Mouse (Mus musculus) heart, adult 2 months (tissue): ENCODE data around the gene Rab19. TPM values are rescaled to one million over a fixed set of nuclear protein-coding genes. Genes with fewer than 3 reads are reported as not detected.
"Not testable (repeated sequence)": the region's sequence is repeated elsewhere in the genome, so short reads cannot be mapped to it uniquely, and the experiment has no call there.

Experiments
- DNase-seq, 2 experiments: peaks; one replicate each; pipeline ENCODE4 v3.0.0; 2021
- H3K27ac ChIP-seq: fragments of 200-600 bp; 2 replicates; pipeline ENCODE4 v1.8.1; 2022
- H3K27me3 ChIP-seq: fragments of 200-500 bp; 2 replicates; pipeline ENCODE4 v1.6.1; 2012; ENCODE audit warnings: mild to moderate bottlenecking, low read length, inconsistent platforms, mixed read lengths; ENCODE audit not compliant: control insufficient read depth, insufficient read depth
- H3K36me3 ChIP-seq: fragments of 200-500 bp; 2 replicates; pipeline ENCODE4 v1.6.1; 2012; ENCODE audit warnings: low read length, inconsistent platforms; ENCODE audit not compliant: control insufficient read depth, insufficient read depth
- H3K4me1 ChIP-seq: fragments of 200-500 bp; 2 replicates; pipeline ENCODE4 v1.6.1; 2011; ENCODE audit warnings: low read length; ENCODE audit not compliant: control insufficient read depth, insufficient read depth
- H3K4me3 ChIP-seq: fragments of 200-600 bp; 2 replicates; pipeline ENCODE4 v1.8.1; 2022
- H3K79me2 ChIP-seq: fragments of 200-500 bp; replicated peaks from 2 replicates; pipeline ENCODE4 v1.6.1; 2012; ENCODE audit warnings: mild to moderate bottlenecking, inconsistent platforms, low read length, moderate library complexity, mixed read lengths; ENCODE audit not compliant: control insufficient read depth, insufficient read depth
- H3K9ac ChIP-seq: fragments of 200-500 bp; 2 replicates; pipeline ENCODE4 v1.6.1; 2012; ENCODE audit warnings: low read depth, mild to moderate bottlenecking, control low read depth, inconsistent platforms, low read length, mixed read lengths
- CTCF ChIP-seq: fragments of 200-600 bp; IDR thresholded peaks from 2 replicates; pipeline ENCODE4 v1.8.1; 2022; ENCODE audit warnings: antibody characterized with exemption, mild to moderate bottlenecking, moderate library complexity
- EP300 ChIP-seq: fragments of 200-500 bp; IDR thresholded peaks from 2 replicates; pipeline ENCODE4 v1.6.1; 2011; ENCODE audit warnings: low read depth, low read length, control low read depth; ENCODE audit not compliant: insufficient read depth
- POLR2A ChIP-seq: fragments of 200-500 bp; IDR thresholded peaks from 2 replicates; pipeline ENCODE4 v1.6.1; 2011; ENCODE audit warnings: mild to moderate bottlenecking, low read depth, low read length, control low read depth; ENCODE audit not compliant: insufficient read depth
- WGBS: fragments of 180-500 bp; shearing (Covaris S2); methylation state at CpG from one replicate; pipeline ENCODE4 v1.1.7; 2018; 5-methylcytosine and 5-hydroxymethylcytosine counted together
- intact Hi-C: fragments of 180-260 bp; cut with DNase I; formaldehyde crosslinking; loops from one replicate; pipeline ENCODE4 v1.15.1; 2025
- polyA plus RNA-seq: library from polyadenylated mRNA; depleted of rRNA; stranded (reverse); fragments of >200 nt; gene quantifications from 2 replicates; pipeline ENCODE4 v1.2.3, GENCODE M21; 2012
- total RNA-seq, 2 experiments: library from RNA; stranded (reverse); gene quantifications; 2 replicates each; pipeline ENCODE4 v1.2.3; 2021

Gene Rab19
- total and polyA plus RNA-seq, 3 experiments, result 0.14 to 0.61 (median 0.50) TPM

- no peaks in the 10 kb centered on the region for H3K36me3 ChIP-seq
- H3K9ac ChIP-seq, result no peak overlapping the region
- H3K4me1 ChIP-seq, result no peaks in the 10 kb centered on the region
- intact Hi-C loops, result no loop called here
- DNase-seq, result no peak
- H3K79me2 ChIP-seq, result no peaks in the 10 kb centered on the region
- no peak for TF ChIP-seq CTCF
- TF ChIP-seq EP300, result no peak
- TF ChIP-seq POLR2A, result no peak
- no peak overlapping the region for H3K4me3 ChIP-seq
- WGBS, result 68% methylated on average over 11 of the region's 11 CpGs
- H3K27me3 ChIP-seq, result no peaks in the 10 kb centered on the region
- H3K27ac ChIP-seq, result no peak overlapping the region
These were observed 49.7 kb downstream of the Rab19 start for GRCm38 (mm10) chr6:39430722-39431121.

- no peaks in the 10 kb centered on the region for H3K4me1 ChIP-seq
- no peak overlapping the region for H3K4me3 ChIP-seq
- DNase-seq, result no peak
- no peak overlapping the region for H3K27ac ChIP-seq
- no peaks in the 10 kb centered on the region for H3K79me2 ChIP-seq
- no peak for TF ChIP-seq CTCF
- TF ChIP-seq POLR2A, result no peak
- TF ChIP-seq EP300, result no peak
- WGBS, result 75% methylated on average over 4 of the region's 4 CpGs
- H3K9ac ChIP-seq, result no peak overlapping the region
- no peaks in the 10 kb centered on the region for H3K27me3 ChIP-seq
- intact Hi-C loops, result no loop called here
- no peaks in the 10 kb centered on the region for H3K36me3 ChIP-seq
These were observed 52.2 kb downstream of the Rab19 start for GRCm38 (mm10) chr6:39433174-39433573.

- H3K36me3 ChIP-seq, result no peaks in the 10 kb centered on the region
- intact Hi-C loops, result no loop called here
- DNase-seq, result no peak
- no peaks in the 10 kb centered on the region for H3K79me2 ChIP-seq
- no peaks in the 10 kb centered on the region for H3K27me3 ChIP-seq
- H3K4me3 ChIP-seq, result no peak overlapping the region
- no peak overlapping the region for H3K27ac ChIP-seq
- H3K4me1 ChIP-seq, result no peaks in the 10 kb centered on the region
- no peak overlapping the region for H3K9ac ChIP-seq
- no peak for TF ChIP-seq POLR2A
- TF ChIP-seq CTCF, result no peak
- no peak for TF ChIP-seq EP300
These were observed 52.7 kb downstream of the Rab19 start for GRCm38 (mm10) chr6:39433701-39434100.

GRCm38 (mm10) chr6:39434111-39434885 lies 53.3 kb downstream of the Rab19 start:
- Histone ChIP-seq H3K4me1 (no peaks in the 10 kb centered on the region), H3K27me3 (no peaks in the 10 kb centered on the region), H3K36me3 (no peaks in the 10 kb centered on the region), H3K4me3 (no peak overlapping the region), H3K27ac (no peak overlapping the region), H3K79me2 (no peaks in the 10 kb centered on the region), H3K9ac (no peak overlapping the region)
- DNase-seq, result no peak
- 77% methylated on average over 2 of the region's 2 CpGs for WGBS
- no peak for TF ChIP-seq EP300
- no peak for TF ChIP-seq POLR2A
- TF ChIP-seq CTCF, result no peak
- intact Hi-C loops, result no loop called here

GRCm38 (mm10) chr6:39434886-39435492 lies 54.0 kb downstream of the Rab19 start:
- Histone ChIP-seq H3K9ac (no peak overlapping the region), H3K4me1 (no peaks in the 10 kb centered on the region), H3K36me3 (no peaks in the 10 kb centered on the region), H3K27ac (no peak overlapping the region), H3K27me3 (no peaks in the 10 kb centered on the region), H3K4me3 (no peak overlapping the region), H3K79me2 (no peaks in the 10 kb centered on the region)
- no peak for DNase-seq
- no peak for TF ChIP-seq EP300
- no peak for TF ChIP-seq CTCF
- intact Hi-C loops, result no loop called here
- WGBS, result 61% methylated on average over 2 of the region's 2 CpGs

- H3K4me3 ChIP-seq, result no peak overlapping the region
- intact Hi-C loops, result no loop called here
- H3K27ac ChIP-seq, result no peak overlapping the region
- no peak overlapping the region for H3K9ac ChIP-seq
- no peak for TF ChIP-seq CTCF
- no peak for TF ChIP-seq EP300
- TF ChIP-seq POLR2A, result no peak
- no peaks in the 10 kb centered on the region for H3K4me1 ChIP-seq
- WGBS, result 74% methylated on average over 5 of the region's 5 CpGs
- no peaks in the 10 kb centered on the region for H3K79me2 ChIP-seq
- H3K27me3 ChIP-seq, result no peaks in the 10 kb centered on the region
- no peak for DNase-seq
- no peaks in the 10 kb centered on the region for H3K36me3 ChIP-seq
These were observed 54.9 kb downstream of the Rab19 start for GRCm38 (mm10) chr6:39435875-39436274.

GRCm38 (mm10) chr6:39437519-39437918 lies 56.5 kb downstream of the Rab19 start:
- H3K79me2 ChIP-seq, H3K4me3 ChIP-seq, H3K4me1 ChIP-seq, intact Hi-C loops, H3K9ac ChIP-seq, DNase-seq, H3K27ac ChIP-seq, H3K27me3 ChIP-seq, H3K36me3 ChIP-seq: not testable (repeated sequence)
- WGBS, result 93% methylated on average over 6 of the region's 6 CpGs
